Mouse (Mus musculus) frontal cortex, adult (tissue): ENCODE data around the gene Fam114a1.

Source experiments
- ATAC-seq: cut with Nextera tagmentation; 2 replicates; pipeline ENCODE4 v1.9.2; 2017; ENCODE audit warnings: mild to moderate bottlenecking, moderate library complexity, mixed read lengths; ENCODE audit not compliant: low TSS enrichment

The Fam114a1 gene

DNA sequence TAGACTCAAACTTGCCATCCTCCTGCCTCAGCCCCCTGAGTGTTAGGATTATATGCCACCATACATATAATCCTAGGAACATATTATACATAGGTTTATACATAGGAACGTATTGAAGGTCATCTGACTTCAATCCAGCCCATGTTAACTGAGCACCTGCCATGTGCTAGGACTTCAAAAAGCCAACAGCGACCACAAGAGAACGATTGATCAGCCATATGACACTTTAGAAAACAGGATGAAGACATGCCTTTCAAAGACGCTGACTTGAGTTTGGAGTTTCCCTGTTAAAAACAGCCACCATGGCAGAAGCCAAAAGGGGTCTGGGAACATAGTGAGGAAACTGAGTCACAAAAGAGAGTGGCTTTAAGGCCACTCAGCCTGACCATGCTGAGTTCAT is 35.4 kb downstream of the Fam114a1 start:
- ATAC-seq, result no peak

DNA sequence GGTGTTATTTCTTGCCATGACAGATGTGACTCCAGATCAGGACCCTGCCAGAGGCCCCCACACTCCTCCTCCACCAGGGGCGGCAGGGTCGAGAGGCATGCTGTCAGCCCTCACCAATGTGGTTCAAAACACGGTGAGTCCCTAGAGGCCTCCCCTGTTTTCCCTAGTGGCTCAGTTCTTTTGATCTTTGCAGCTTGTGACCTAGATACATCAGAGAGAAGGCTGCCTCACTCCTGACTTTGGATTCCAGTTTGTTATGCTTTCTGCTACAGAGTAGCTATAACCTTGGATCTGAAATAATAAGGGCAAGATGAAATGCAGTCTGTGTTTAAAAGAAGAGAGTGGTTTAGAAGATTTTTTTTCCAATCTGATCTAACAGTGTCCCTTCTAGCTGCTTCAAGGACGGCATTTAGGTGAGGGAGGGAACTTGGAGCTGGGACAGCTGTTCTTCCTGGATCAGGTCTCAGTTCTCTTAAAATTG is 36.2 kb downstream of the Fam114a1 start:
- ATAC-seq, result peak; percentile 64

DNA sequence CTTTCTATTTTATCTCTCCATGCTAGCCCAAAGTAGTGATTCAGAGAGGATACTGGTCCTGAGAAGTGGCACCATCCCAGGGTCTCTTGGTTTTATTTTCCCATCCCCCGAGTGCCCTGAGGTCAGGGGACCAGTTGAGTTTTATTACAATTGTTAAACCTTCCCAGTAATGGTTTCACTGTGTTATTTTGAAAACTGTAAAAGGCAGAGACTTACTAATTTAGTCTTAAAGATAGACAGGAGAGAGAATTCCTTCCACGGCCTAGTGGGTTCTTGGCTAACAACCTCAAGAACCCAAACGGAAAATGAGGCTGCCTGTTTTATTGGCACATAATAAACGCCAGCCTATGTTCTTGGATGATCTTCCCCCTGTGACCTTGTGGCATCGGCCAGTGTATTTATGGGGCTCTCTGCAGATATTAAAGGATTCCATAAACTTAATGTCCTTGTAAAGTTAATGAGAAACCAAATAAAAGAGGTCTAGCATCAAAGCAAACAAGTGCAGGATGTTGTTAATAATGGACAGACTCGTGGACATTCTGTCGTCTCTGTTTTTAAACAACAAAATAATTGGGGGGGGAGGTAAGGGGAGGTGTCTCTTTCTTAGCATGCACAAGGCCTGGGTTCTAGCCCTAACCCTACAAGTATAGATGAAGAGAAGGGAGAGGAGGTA is 42.2 kb downstream of the Fam114a1 start:
- no peak for ATAC-seq

DNA sequence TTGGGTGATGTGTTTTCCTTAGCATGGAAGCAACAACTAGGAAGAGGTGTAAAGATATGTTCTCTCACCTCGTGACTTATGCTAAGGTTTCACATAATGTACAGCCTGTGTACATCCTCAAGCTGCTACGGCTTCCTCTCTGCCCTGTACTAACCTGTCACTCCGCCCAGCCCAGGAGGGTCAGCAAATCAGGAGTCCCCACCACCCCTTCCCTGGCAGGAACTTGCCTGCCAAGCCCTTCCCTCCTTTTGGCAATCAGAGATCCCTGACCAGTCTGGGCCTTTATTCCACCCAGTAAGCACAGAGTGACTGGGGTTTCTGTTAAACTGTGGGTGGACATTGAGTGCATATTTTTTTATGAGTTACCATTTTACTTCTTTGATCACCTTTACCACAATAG is 45.6 kb downstream of the Fam114a1 start:
- ATAC-seq, result no peak

DNA sequence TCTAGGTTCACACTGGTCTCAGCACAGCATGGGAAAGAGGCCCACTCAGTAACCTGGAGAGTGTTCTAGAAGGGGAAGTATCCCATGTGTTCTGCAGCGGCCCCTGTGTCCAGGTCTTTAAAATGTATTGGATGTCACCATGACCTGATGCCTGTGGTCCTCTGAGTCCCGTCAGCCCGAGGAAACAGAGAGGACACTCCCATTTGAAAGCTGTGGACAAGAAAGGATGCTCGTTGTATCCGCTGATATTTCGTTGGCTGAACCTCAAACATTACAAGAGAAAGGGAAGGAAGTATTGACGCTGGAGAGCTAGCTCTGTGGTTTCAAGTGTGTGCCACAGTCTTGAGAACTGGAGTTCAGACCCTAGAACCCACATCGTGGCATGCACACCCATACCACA is 49.2 kb downstream of the Fam114a1 start:
- no peak for ATAC-seq

DNA sequence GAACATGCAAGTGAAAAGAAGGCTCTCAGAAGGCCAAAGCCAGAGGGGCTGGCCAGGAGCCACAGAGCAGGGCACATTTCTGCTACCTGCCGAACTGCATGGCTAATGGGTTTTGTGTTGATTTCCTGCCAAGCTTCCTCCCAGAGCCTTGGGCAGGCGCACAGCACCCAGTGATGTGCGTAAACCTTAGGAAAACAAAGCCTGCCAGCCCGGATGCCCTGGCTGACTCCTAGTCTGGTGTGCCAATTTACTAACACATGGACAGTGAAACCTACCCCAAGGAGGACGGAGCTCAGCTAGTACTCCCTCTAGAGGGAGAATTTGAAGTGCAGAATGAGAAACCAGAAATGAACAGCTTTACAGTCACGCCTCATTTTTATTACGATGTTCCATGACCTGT is 50.0 kb downstream of the Fam114a1 start:
- no peak for ATAC-seq

DNA sequence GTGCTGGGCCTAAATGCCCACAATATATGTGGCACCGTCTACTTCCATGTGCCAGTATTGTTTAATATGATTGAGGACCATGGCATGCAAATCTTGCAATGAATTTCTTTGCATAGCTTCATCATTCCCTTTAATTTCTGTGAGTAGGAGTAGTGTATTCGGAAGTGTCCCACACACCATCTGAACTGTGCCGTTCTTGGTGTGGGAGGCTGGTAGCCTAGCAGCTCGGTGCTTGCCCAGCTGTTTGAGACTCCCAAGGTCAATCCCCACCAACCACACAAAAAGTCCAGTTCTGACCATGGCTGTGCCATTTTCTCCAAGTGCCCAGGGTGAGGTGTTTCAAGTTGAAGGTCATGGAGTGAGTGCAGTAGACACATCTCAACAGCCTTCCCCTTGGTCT is 52.1 kb downstream of the Fam114a1 start:
- peak; percentile 93 for ATAC-seq

DNA sequence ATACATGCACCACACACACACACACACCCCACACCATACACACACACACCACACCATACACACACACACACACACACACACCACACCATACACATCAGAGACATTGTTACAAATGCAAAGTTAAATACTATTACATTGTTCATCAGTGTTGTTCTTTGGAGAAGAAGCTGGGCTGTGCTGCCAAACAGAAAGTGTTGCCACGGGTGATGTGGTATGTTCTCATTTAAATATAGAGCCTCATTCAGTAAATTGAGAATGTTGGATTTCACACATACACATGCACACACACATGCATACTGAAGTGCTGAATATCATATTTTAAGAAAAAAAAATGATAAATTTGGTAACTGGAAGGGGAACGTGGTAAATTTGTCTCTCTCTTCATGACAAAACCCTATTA is 54.8 kb downstream of the Fam114a1 start:
- no peak for ATAC-seq

DNA sequence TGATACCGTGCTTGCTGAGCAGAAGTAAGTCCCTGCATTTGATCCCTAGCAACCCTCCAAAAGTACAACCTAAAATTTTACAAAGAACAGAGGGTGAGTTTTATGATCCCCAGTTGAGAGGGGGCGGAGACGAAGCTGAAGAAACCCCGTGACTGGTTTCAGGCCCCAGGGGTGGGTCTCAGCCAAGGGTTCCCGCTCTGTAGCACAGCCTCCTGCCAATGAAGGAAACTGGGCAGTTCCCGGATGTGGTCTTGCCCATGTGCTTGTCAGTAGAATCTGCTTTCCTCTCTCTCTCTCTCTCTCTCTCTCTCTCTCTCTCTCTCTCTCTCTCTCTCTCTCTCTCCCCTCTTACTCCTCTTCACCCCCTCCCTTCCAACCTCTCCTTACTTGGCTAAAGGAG is 56.0 kb downstream of the Fam114a1 start:
- no peak for ATAC-seq

DNA sequence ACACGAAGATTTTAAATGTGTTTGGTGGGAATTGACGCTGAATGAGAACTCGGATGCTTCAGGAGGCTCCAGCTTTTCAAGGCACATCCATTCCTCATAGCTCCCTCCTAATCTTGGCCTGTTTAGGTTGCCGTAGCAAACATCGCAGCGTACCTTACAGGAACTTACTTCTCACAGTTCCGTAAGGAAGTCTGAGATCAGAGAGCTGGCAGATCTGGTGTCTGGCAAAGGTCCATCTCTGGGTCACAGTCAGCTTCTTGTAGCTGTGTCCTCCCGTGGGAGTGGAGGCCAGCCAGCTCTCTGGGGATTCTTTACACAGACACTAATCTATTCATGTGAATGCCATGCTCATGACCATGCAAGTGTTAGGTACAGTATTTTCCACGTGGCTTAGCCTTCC is 56.9 kb downstream of the Fam114a1 start:
- peak; percentile 17; the same call in 1 of the 2 replicates for ATAC-seq

DNA sequence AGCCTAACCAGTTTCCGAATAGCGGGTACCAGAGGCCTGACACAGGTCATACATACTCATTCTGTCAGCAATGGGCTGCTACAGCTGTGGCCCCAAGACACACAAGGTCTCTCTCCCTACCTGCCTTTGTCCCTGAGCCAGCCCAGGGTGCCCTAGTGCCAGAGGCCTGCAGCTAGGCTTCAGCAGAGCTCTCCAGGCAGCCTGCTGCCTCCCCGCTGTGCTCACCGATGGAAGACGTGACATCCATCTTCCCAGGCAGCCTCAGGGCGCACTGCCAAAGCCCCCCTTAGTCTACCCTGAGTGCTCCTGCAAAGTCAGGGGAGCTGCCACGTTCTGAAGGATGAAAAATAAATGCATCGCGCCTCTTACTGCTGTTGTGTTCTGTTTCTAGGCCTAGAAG is 58.1 kb downstream of the Fam114a1 start:
- no peak for ATAC-seq

DNA sequence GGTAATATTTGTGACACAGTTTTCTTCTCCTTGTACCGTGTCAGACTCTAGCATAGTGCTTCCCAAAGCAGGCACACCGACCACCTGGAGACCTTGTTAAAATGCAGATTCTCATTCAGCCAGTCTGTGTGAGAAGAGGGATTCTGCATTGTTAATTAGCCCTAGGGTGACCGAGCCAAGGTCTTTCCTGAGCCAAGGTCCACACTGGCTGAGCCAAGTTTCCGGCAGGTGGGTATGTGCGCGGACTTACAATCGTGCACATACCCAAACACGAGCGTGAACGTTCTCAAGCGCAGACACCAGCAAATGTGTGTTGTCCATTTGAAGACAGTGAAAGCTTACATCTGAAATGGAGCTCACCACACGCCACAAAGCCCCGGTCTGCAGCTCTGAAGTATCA is 66.7 kb downstream of the Fam114a1 start:
- peak; percentile 41; the same call in 1 of the 2 replicates for ATAC-seq

DNA sequence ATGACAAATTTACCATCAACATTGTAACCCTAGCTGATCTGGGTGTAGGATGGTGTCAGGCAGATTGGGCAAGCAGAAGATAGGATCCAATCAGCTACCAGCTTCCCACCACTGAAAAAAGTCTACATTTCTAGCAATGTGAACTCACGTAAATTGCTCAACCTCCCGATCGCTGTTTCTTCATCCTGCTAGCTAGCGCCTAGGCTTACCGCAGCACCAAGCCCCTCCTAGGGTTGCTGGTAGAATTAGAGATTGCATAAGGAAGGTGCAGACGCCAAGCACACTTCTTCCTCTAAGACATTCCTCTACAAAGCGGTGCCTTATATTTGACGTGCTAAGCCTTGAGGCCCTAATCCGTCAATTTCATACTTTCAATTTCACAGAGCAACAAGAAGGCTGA is 68.4 kb downstream of the Fam114a1 start:
- no peak for ATAC-seq

DNA sequence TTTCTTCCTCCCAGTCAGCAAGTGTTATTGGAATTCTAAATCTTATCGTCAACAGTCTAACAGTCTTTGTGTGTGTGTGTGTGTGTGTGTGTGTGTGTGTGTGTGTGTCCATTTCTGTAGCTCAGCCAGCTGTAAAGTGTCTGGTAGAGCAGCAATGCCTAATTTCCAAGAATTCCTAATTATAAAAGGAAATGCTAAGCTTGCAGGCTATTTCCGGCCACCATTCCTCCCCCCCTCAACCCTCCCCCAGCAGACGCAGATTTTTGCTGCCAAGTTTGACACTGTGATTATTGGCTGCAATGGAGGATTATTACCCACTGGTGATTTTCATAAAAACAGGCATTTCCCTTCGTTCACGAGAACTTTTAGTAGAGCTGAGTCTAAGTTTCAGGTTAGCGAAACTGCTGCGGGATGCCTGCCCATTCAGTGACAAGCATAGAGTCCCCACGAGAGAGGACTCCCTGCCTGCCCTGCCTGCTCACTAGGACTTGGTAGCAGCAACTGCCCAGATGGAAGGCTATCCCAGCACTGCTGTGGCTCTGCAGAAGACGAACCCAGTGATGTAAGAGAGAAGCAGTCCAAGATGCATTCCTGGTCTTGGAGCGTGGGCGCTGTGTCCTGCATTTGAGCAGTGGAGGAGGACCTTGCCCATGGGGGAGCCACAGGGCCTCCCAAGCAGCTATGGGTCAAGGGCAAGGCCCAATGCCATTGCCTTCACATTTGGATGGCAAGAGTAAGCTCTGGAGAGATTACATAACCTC is 69.1 kb downstream of the Fam114a1 start:
- ATAC-seq, result peak; percentile 38

DNA sequence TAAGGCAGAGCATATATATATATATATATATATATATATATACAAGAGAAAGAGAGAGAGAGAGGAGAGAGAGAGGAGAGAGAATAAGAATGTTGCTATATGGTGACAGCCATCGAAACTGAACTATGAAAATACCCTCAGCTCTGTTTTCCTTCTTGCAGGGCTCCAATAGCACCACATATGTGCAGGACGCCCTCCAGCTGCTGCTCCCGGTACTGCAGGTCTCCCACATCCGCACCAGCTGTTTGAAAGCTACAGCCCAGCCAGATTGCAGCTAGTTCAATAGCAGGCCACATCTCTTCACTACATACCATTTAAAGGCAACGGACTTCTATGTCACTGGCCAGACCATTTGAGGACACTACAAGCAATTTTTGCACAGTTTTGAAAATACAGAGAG is 70.6 kb downstream of the Fam114a1 start:
- no peak for ATAC-seq

DNA sequence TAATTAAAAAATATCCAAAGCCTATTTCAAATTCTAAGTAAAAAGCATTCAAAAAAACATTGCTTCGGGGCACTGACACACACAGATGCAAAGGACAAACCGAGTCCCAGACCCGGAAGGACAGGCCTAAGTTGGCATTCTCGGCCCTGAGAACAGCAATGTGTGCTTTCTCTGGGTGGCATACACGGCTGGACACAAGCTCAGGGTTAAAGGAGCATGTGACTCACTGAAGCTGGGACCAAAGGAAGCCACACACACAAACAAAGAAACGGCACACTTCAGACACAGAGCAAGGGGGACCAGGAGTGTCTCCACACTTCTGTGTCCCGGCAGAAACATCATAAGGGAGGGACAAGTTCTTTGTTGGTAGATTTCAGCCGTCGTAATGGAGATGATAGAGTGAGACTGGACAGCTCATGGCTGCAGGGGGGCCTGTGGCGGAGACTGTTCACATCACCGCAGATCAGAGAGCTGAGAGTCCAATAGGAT is 73.6 kb downstream of the Fam114a1 start:
- ATAC-seq, result no peak

DNA sequence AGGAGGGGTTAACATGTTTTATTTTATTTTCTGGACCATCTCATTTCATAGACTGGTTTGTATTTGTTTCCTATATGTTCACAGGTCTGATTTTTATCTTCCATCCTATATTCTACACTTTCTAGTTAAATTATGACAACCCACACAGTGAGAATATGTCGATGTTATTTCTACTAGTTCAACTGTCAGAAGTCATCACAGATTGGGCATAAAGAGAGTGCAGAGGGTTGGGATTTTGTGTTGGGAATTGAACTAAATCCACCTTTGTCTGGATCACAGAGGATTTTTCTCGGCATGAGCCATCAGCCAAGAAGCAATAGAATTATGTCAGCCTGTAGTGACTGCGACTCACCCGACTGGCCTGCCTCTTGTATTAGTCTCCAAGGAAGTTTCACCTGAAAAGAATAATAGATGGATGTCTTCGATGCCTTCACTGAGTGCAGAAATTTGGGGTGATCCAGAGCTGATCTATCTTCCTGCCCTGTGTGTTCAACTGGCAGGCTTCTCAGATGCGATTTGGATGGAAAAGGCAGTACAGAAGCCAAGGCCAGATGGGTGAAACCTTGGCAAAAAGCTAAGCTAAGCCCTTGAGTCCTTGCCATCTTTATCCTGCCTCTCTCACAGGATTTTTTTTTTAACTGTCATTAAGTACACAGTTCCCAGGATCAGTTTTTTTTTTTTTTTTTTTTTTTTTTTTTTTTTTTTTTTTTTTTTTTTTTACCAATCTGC is 75.9 kb downstream of the Fam114a1 start:
- no peak for ATAC-seq

DNA sequence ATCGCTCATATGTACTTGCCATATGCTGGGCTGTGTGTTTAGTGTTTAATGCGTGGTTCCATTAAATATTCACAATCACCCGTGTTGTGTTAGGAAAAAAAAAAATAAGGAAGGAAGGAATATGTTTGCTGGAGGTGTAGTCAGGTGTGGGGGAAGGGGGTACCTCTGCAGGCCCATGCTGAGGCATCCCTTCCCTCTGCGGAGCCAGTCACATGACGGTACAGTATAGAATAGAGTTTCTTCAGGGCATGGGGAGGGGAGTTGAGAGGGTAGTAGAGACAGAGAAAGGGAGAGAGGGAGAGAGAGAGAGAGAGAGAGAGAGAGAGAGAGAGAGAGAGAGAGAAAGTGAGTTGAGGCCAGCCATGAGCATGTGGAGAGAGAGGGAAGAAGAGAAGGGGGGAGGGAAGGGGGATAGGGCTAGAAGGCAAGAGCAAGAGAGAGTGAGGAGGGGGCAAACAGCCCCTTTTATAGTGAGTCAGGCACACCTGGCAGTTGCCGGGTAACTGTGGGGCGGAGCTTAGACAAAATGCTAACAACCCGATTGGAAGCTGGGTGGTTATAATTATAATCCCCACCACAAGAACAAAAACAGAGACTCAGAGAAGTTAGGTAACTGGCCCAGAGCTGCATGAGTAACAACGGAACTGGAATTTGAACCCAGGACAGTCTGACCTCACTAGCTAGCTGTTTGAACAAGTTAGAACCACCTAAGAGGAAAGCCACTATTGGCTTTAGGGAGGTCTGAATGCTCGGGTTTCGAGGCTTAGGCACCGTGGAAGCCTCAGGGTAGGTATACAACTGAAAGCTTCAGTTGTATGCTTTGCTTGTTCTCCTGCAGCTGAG is 76.8 kb downstream of the Fam114a1 start:
- no peak for ATAC-seq

DNA sequence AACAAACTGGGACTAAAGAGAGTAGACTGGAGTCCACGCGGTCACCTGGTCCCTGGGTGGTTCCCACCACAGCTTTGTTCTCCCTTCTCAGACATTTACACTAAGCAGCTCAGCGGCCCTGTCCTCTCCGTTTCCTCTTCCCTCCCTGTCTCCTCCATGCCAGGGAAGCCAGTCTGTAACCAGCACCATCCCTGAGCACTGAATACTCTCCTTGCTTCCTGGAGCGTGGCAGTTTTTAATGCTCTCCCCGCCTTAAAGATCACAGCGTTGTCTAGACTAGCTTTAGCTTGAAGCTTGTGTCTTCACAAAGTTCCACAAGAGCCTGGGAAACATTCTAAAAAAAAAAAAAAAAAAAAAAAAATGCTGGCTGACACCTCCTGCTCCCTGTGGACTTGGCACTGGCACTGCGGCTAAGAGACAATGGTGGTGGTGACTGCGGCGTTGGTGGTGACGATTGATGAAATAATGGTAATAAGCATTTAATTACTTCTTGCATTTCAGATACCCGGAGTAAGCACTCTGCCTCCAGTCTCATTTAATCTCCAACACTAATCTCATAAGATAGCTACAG is 77.5 kb downstream of the Fam114a1 start:
- no peak for ATAC-seq

DNA sequence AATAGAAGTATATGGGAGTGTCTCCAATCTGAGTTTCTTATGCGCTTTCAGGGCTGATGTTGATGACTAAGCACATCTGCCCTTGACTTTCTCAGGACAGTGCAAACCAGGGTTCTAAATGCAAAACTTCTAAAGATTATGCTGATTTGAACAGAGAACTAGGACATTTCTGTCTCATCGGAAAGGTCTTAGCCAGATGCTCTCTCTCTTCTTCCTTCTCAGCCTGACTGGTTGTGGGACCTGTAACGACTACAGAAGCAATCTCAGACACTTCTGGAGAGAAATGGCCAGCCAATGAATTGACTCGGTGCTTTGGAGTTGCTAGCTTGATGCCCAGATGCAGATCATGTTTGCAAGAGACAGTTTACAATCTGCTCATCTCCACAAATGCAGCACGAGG is 80.0 kb downstream of the Fam114a1 start:
- no peak for ATAC-seq

DNA sequence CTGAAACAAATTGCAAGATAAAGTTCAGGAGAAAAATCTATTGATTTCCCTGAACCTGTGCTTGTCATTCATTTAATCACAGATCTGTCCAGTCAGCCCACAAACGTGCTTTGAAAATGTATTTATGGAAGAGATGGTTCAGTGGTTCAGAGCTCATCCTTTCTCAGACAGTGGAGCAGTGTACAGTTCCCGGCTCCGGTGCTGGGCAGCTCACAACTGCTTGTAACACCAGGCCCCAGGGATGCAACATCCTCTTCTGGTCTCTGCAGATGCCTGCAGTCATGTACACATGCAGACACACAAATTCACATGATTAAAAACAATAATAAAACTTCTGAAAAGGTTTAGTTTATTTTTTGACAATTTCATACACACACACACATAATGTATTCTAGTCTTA is 81.6 kb downstream of the Fam114a1 start:
- ATAC-seq, result no peak
